Mouse (Mus musculus) kidney, embryonic 14.5 days (tissue): ENCODE data around the gene Xkrx. TPM values are rescaled to one million over a fixed set of nuclear protein-coding genes. Genes with fewer than 3 reads are reported as not detected.

Experiments used
- ATAC-seq: fragments of 200-750 bp; cut with Nextera tagmentation; 2 replicates; pipeline ENCODE4 v1.8.0; 2017; ENCODE audit warnings: moderate number of reproducible peaks, mild to moderate bottlenecking, moderate TSS enrichment, moderate library complexity; ENCODE audit not compliant: low FRiP score, low TSS enrichment
- H3K27ac ChIP-seq: fragments of 300-500 bp; sonication (generic); 2 replicates; pipeline ENCODE4 v1.5.1; 2014; ENCODE audit warnings: low read depth, mild to moderate bottlenecking, low read length, moderate library complexity, mixed read lengths
- H3K27me3 ChIP-seq: fragments of 300-500 bp; sonication (generic); 2 replicates; pipeline ENCODE4 v1.6.1; 2014; ENCODE audit warnings: mild to moderate bottlenecking, low read length; ENCODE audit not compliant: control insufficient read depth, insufficient read depth
- H3K36me3 ChIP-seq: fragments of 300-500 bp; sonication (generic); 2 replicates; pipeline ENCODE4 v1.6.1; 2014; ENCODE audit warnings: low read length, mixed read lengths; ENCODE audit not compliant: control insufficient read depth, insufficient read depth
- H3K4me1 ChIP-seq: fragments of 300-500 bp; sonication (generic); 2 replicates; pipeline ENCODE4 v1.6.1; 2014; ENCODE audit warnings: low read length, mixed read lengths; ENCODE audit not compliant: control insufficient read depth, insufficient read depth
- H3K4me2 ChIP-seq: fragments of 300-500 bp; sonication (generic); replicated peaks from 2 replicates; pipeline ENCODE4 v1.6.1; 2014; ENCODE audit warnings: low read depth, mild to moderate bottlenecking, low read length
- H3K4me3 ChIP-seq: fragments of 300-500 bp; sonication (generic); 2 replicates; pipeline ENCODE4 v1.5.1; 2014; ENCODE audit warnings: mild to moderate bottlenecking, low read length
- H3K9ac ChIP-seq: fragments of 300-500 bp; sonication (generic); 2 replicates; pipeline ENCODE4 v1.6.1; 2014; ENCODE audit warnings: low read depth, mild to moderate bottlenecking, low read length, moderate library complexity
- H3K9me3 ChIP-seq: fragments of 300-500 bp; sonication (generic); 2 replicates; pipeline ENCODE4 v1.6.1; 2016; ENCODE audit warnings: low read length; ENCODE audit not compliant: control insufficient read depth
- WGBS: fragments of 180-500 bp; shearing (Covaris S2); extraction: QIAGEN DNeasy Blood & Tissue Kit; methylation state at CpG from one replicate; pipeline ENCODE4 v1.1.7; 2014; 5-methylcytosine and 5-hydroxymethylcytosine counted together
- polyA plus RNA-seq: library from polyadenylated mRNA; unstranded; fragments of >200 nt; fragmentation: Nextera tagmentation; extraction: Ambion mirVana; gene quantifications from 2 replicates; pipeline ENCODE4 v1.2.1, GENCODE M21; 2014

Xkrx gene
- polyA plus RNA-seq, 1 experiment from 2014 or later: 0.16 TPM

GRCm38 (mm10) chrX:134158151-134158550 is 3.7 kb downstream of the Xkrx start:
- WGBS: 44% methylated on average over 7 of the region's 7 CpGs
- Histone ChIP-seq H3K36me3 (no peaks in the 10 kb centered on the region), H3K27ac (no peak overlapping the region), H3K9ac (no peak overlapping the region), H3K4me3 (no peak overlapping the region), H3K9me3 (no peaks in the 10 kb centered on the region), H3K27me3 (0 out of 2 replicates have a peak, but pooled peaks cover 3% of the 10 kb centered on the region), H3K4me1 (no peaks in the 10 kb centered on the region), H3K4me2 (no peak overlapping the region)
- no peak for ATAC-seq

GRCm38 (mm10) chrX:134141986-134142385 is 19.9 kb downstream of the Xkrx start:
- H3K36me3 ChIP-seq: no peaks in the 10 kb centered on the region
- H3K27me3 ChIP-seq: no peaks in the 10 kb centered on the region
- no peaks in the 10 kb centered on the region for H3K4me1 ChIP-seq
- no peak overlapping the region for H3K4me3 ChIP-seq
- H3K4me2 ChIP-seq: no peak overlapping the region
- H3K27ac ChIP-seq: no peak overlapping the region
- WGBS: 89% methylated on average over 4 of the region's 4 CpGs
- H3K9ac ChIP-seq: no peak overlapping the region
- no peaks in the 10 kb centered on the region for H3K9me3 ChIP-seq
- no peak for ATAC-seq

GRCm38 (mm10) chrX:134141551-134141950 is 20.3 kb downstream of the Xkrx start:
- H3K27me3 ChIP-seq: no peaks in the 10 kb centered on the region
- no peak for ATAC-seq
- WGBS: 78% methylated on average over 1 of the region's 1 CpGs

GRCm38 (mm10) chrX:134140024-134140423 is 21.9 kb downstream of the Xkrx start:
- ATAC-seq: no peak

More at GRCm38 (mm10) chrX:134141551-134141950, 20.3 kb downstream of the Xkrx start:
- H3K4me2 ChIP-seq: no peak overlapping the region
- no peaks in the 10 kb centered on the region for H3K36me3 ChIP-seq
- H3K4me3 ChIP-seq: no peak overlapping the region
- no peak overlapping the region for H3K27ac ChIP-seq
- no peaks in the 10 kb centered on the region for H3K9me3 ChIP-seq
- H3K9ac ChIP-seq: no peak overlapping the region
- H3K4me1 ChIP-seq: no peaks in the 10 kb centered on the region

GRCm38 (mm10) chrX:134133821-134134220 is 28.1 kb downstream of the Xkrx start:
- Histone ChIP-seq H3K27me3 (0 out of 2 replicates have a peak, but pooled peaks cover 2% of the 10 kb centered on the region), H3K4me3 (no peak overlapping the region)
- 68% methylated on average over 3 of the region's 3 CpGs for WGBS

More at GRCm38 (mm10) chrX:134140024-134140423, 21.9 kb downstream of the Xkrx start:
- no peaks in the 10 kb centered on the region for H3K27me3 ChIP-seq
- H3K4me2 ChIP-seq: no peak overlapping the region
- no peak overlapping the region for H3K27ac ChIP-seq
- no peak overlapping the region for H3K4me3 ChIP-seq
- H3K9ac ChIP-seq: no peak overlapping the region
- no peaks in the 10 kb centered on the region for H3K9me3 ChIP-seq
- H3K36me3 ChIP-seq: no peaks in the 10 kb centered on the region
- 90% methylated on average over 6 of the region's 6 CpGs for WGBS
- H3K4me1 ChIP-seq: no peaks in the 10 kb centered on the region

GRCm38 (mm10) chrX:134132295-134132694 is 29.6 kb downstream of the Xkrx start:
- no peak for ATAC-seq
- Histone ChIP-seq H3K9me3 (no peaks in the 10 kb centered on the region), H3K27ac (no peak overlapping the region), H3K27me3 (0 out of 2 replicates have a peak, but pooled peaks cover 4% of the 10 kb centered on the region), H3K4me1 (no peaks in the 10 kb centered on the region), H3K36me3 (no peaks in the 10 kb centered on the region), H3K9ac (no peak overlapping the region), H3K4me3 (no peak overlapping the region), H3K4me2 (no peak overlapping the region)
- 28% methylated on average over 5 of the region's 5 CpGs for WGBS

More at GRCm38 (mm10) chrX:134133821-134134220, 28.1 kb downstream of the Xkrx start:
- H3K27ac ChIP-seq: no peak overlapping the region
- H3K4me1 ChIP-seq: no peaks in the 10 kb centered on the region
- H3K9me3 ChIP-seq: no peaks in the 10 kb centered on the region
- H3K4me2 ChIP-seq: no peak overlapping the region
- no peak for ATAC-seq
- no peaks in the 10 kb centered on the region for H3K36me3 ChIP-seq
- H3K9ac ChIP-seq: no peak overlapping the region

GRCm38 (mm10) chrX:134128549-134128948 is 33.3 kb downstream of the Xkrx start:
- no peak overlapping the region for H3K4me3 ChIP-seq
- H3K27ac ChIP-seq: no peak overlapping the region
- WGBS: 84% methylated on average over 3 of the region's 3 CpGs
- no peaks in the 10 kb centered on the region for H3K36me3 ChIP-seq
- H3K4me1 ChIP-seq: no peaks in the 10 kb centered on the region
- ATAC-seq: no peak
- H3K27me3 ChIP-seq: 0 out of 2 replicates have a peak, but pooled peaks cover 4% of the 10 kb centered on the region
- H3K9ac ChIP-seq: no peak overlapping the region
- H3K9me3 ChIP-seq: no peaks in the 10 kb centered on the region
- no peak overlapping the region for H3K4me2 ChIP-seq

GRCm38 (mm10) chrX:134116417-134116816 is 45.5 kb downstream of the Xkrx start:
- no peaks in the 10 kb centered on the region for H3K27me3 ChIP-seq
- H3K27ac ChIP-seq: no peak overlapping the region
- H3K36me3 ChIP-seq: no peaks in the 10 kb centered on the region
- no peak overlapping the region for H3K4me3 ChIP-seq
- 82% methylated on average over 3 of the region's 3 CpGs for WGBS
- no peak for ATAC-seq
- H3K9ac ChIP-seq: no peak overlapping the region
- H3K4me1 ChIP-seq: no peaks in the 10 kb centered on the region
- no peak overlapping the region for H3K4me2 ChIP-seq
- no peaks in the 10 kb centered on the region for H3K9me3 ChIP-seq

GRCm38 (mm10) chrX:134111767-134112166 is 50.1 kb downstream of the Xkrx start:
- 82% methylated on average over 3 of the region's 3 CpGs for WGBS
- Histone ChIP-seq H3K4me3 (no peak overlapping the region), H3K4me2 (no peak overlapping the region), H3K4me1 (no peaks in the 10 kb centered on the region), H3K9me3 (no peaks in the 10 kb centered on the region), H3K36me3 (no peaks in the 10 kb centered on the region), H3K9ac (no peak overlapping the region), H3K27ac (no peak overlapping the region), H3K27me3 (no peaks in the 10 kb centered on the region)
- no peak for ATAC-seq
